Mouse (Mus musculus) midbrain, embryonic 14.5 days (tissue): ENCODE data around the gene Fcamr. TPM values are rescaled to one million over a fixed set of nuclear protein-coding genes. Genes with fewer than 3 reads are reported as not detected.

ENCODE experiments used
- ATAC-seq: fragments of 200-750 bp; cut with Nextera tagmentation; 2 replicates; pipeline ENCODE4 v1.8.0; 2017; ENCODE audit warnings: moderate number of reproducible peaks, moderate library complexity; ENCODE audit not compliant: low FRiP score, low TSS enrichment
- DNase-seq: peaks from one replicate; pipeline ENCODE4 v3.0.0-alpha.2; 2015
- H3K27ac ChIP-seq: fragments of 300-500 bp; sonication (generic); replicated peaks from 2 replicates; pipeline ENCODE4 v1.5.1; 2014; ENCODE audit warnings: mild to moderate bottlenecking, low read depth, low read length, moderate library complexity
- H3K27me3 ChIP-seq: fragments of 300-500 bp; sonication (generic); 2 replicates; pipeline ENCODE4 v1.6.1; 2014; ENCODE audit warnings: low read length, control low read depth, mixed read lengths; ENCODE audit not compliant: control insufficient read depth, insufficient read depth
- H3K36me3 ChIP-seq: fragments of 300-500 bp; sonication (generic); 2 replicates; pipeline ENCODE4 v1.6.1; 2014; ENCODE audit warnings: low read length, control low read depth; ENCODE audit not compliant: control insufficient read depth, insufficient read depth
- H3K4me1 ChIP-seq: fragments of 300-500 bp; sonication (generic); 2 replicates; pipeline ENCODE4 v1.6.1; 2014; ENCODE audit warnings: mild to moderate bottlenecking, antibody characterized with exemption, low read length, control low read depth; ENCODE audit not compliant: control insufficient read depth, insufficient read depth
- H3K4me2 ChIP-seq: fragments of 300-500 bp; sonication (generic); 2 replicates; pipeline ENCODE4 v1.6.1; 2014; ENCODE audit warnings: mild to moderate bottlenecking, low read length, moderate library complexity
- H3K4me3 ChIP-seq: fragments of 300-500 bp; sonication (generic); replicated peaks from 2 replicates; pipeline ENCODE4 v1.5.1; 2014; ENCODE audit warnings: low read depth, low read length
- H3K9ac ChIP-seq: fragments of 300-500 bp; sonication (generic); replicated peaks from 2 replicates; pipeline ENCODE4 v1.6.1; 2014; ENCODE audit warnings: mild to moderate bottlenecking, low read length, moderate library complexity
- H3K9me3 ChIP-seq: fragments of 300-500 bp; sonication (generic); 2 replicates; pipeline ENCODE4 v1.6.1; 2016; ENCODE audit warnings: low read length, control low read depth, mixed read lengths; ENCODE audit not compliant: control insufficient read depth
- WGBS: fragments of 180-500 bp; shearing (Covaris S2); extraction: QIAGEN DNeasy Blood & Tissue Kit; methylation state at CpG from one replicate; pipeline ENCODE4 v1.1.7; 2014; 5-methylcytosine and 5-hydroxymethylcytosine counted together
- polyA plus RNA-seq: library from polyadenylated mRNA; unstranded; fragments of >200 nt; fragmentation: Nextera tagmentation; extraction: Ambion mirVana; gene quantifications from 2 replicates; pipeline ENCODE4 v1.2.1, GENCODE M21; 2014

The Fcamr gene
- polyA plus RNA-seq, 1 experiment from 2014 or later, result not detected

- Histone ChIP-seq H3K4me1 (no peaks in the 10 kb centered on the region), H3K27ac (no peak overlapping the region), H3K9ac (no peak overlapping the region), H3K9me3 (no peaks in the 10 kb centered on the region), H3K27me3 (no peaks in the 10 kb centered on the region), H3K36me3 (no peaks in the 10 kb centered on the region), H3K4me2 (no peak overlapping the region), H3K4me3 (no peak overlapping the region)
- DNase-seq, result no peak
- no peak for ATAC-seq
- WGBS, result 73% methylated on average over 1 of the region's 1 CpGs
These were observed 19.0 kb downstream of the Fcamr start for GRCm38 (mm10) chr1:130819737-130820136.

DNA sequence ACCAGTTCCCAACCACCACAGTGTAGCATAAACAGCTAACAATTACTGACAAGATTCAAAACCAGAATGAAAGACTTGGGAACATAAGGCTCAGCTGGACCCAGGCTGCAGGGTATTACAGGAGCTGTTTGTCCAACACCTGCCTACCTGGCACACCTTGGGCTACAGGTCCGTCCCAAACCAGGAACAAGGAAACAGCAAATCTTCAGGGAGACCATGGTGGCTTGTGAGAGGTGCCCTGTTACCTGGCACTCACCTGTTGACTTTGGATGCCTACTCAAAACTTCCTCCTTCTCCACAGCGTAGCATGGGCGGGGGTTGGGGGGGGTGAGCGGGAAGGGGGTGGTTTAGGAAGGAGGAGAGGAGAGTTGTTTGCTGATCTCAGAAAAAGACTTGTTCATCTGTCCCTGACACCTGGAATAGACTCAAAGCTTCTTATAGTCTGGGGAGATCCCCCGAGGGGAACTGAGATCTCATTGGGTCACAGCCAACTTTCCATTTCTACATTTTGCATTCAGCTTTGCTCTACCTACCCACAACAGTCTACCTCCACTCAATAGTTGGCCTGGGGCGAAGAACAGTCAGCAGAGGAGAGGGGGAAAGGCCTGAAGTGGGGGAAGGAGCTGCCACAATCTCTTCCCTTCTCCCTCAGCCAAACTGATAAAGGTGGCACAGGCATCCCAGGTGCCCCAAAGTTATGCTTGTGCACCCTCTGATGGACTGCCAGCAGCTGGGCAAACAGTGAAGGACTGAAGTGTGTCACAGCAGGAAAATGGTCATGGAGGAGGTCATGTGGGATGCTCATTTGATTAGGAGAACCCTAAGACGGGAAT lies 19.8 kb downstream of the Fcamr start:
- DNase-seq, result no peak
- Histone ChIP-seq H3K27ac (no peak overlapping the region), H3K36me3 (no peaks in the 10 kb centered on the region), H3K9ac (no peak overlapping the region), H3K4me2 (no peak overlapping the region), H3K4me1 (no peaks in the 10 kb centered on the region), H3K9me3 (no peaks in the 10 kb centered on the region), H3K4me3 (no peak overlapping the region), H3K27me3 (no peaks in the 10 kb centered on the region)
- WGBS, result 91% methylated on average over 7 of the region's 7 CpGs
- ATAC-seq, result no peak

GRCm38 (mm10) chr1:130821149-130821471 lies 20.4 kb downstream of the Fcamr start:
- no peaks in the 10 kb centered on the region for H3K4me1 ChIP-seq
- no peak overlapping the region for H3K27ac ChIP-seq
- H3K9me3 ChIP-seq, result no peaks in the 10 kb centered on the region
- WGBS, result 91% methylated on average over 2 of the region's 2 CpGs
- H3K9ac ChIP-seq, result no peak overlapping the region
- H3K36me3 ChIP-seq, result no peaks in the 10 kb centered on the region
- no peak overlapping the region for H3K4me3 ChIP-seq
- no peak overlapping the region for H3K4me2 ChIP-seq
- DNase-seq (no peak), ATAC-seq (no peak)
- H3K27me3 ChIP-seq, result no peaks in the 10 kb centered on the region

DNA sequence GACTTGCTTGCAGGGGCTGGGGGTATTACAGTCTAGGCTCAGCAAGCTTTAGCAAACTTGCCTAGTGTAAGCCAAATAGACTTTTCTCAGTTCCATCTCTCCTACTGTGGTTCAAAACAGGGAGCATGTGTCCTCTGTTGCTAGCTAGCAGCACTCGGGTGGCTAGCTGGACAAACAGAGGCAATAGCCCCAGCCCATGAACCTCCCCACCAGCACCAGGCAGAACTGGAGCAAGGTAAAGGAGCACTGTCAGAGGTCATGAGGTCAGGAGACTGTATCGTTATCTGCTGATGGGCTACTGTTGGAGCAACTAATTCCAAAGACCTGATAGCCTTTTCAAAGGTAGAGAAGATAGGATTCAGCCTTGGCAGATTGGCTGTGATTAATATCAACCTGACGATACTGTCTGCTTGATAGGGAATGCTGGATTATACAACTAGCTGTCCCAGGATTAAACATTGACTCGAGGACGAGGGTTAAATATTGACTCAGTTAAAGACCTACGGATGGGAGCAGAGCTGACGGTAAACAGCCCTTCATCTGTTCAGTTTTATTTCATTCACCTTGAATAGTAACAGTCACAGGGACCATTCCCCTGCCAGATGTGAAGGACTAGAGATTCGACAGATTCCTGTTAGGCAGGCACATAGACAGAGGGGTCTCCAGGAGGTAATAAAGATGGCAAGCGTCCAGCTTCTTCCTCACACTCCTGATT lies 21.4 kb downstream of the Fcamr start:
- no peak for ATAC-seq
- 88% methylated on average over 9 of the region's 9 CpGs for WGBS

GRCm38 (mm10) chr1:130826448-130826847 lies 25.7 kb downstream of the Fcamr start, which contains the start of gene Pigr:
TSS of gene Pigr (plus strand) at chr1:130826684.
- H3K9me3 ChIP-seq, result no peaks in the 10 kb centered on the region
- ATAC-seq (no peak), DNase-seq (no peak)
- no peaks in the 10 kb centered on the region for H3K36me3 ChIP-seq
- H3K27me3 ChIP-seq, result no peaks in the 10 kb centered on the region
- WGBS, result 87% methylated on average over 5 of the region's 5 CpGs
- no peaks in the 10 kb centered on the region for H3K4me1 ChIP-seq
- H3K9ac ChIP-seq, result no peak within 1 kb of the TSS
- no peak within 1 kb of the TSS for H3K4me3 ChIP-seq
- H3K4me2 ChIP-seq, result no peak within 1 kb of the TSS
- no peak within 1 kb of the TSS for H3K27ac ChIP-seq

More for the DNA sequence above, 21.4 kb downstream of the Fcamr start:
- H3K9me3 ChIP-seq, result no peaks in the 10 kb centered on the region
- no peak overlapping the region for H3K9ac ChIP-seq
- H3K27me3 ChIP-seq, result no peaks in the 10 kb centered on the region
- H3K27ac ChIP-seq, result no peak overlapping the region
- DNase-seq, result no peak
- no peak overlapping the region for H3K4me3 ChIP-seq
- H3K36me3 ChIP-seq, result no peaks in the 10 kb centered on the region
- H3K4me2 ChIP-seq, result no peak overlapping the region
- no peaks in the 10 kb centered on the region for H3K4me1 ChIP-seq

GRCm38 (mm10) chr1:130828656-130829055 lies 28.0 kb downstream of the Fcamr start:
- no peak overlapping the region for H3K4me3 ChIP-seq
- no peak for DNase-seq

GRCm38 (mm10) chr1:130829906-130830830 lies 29.5 kb downstream of the Fcamr start:
- H3K9me3 ChIP-seq, result no peaks in the 10 kb centered on the region
- WGBS, result 80% methylated on average over 8 of the region's 8 CpGs
- H3K27me3 ChIP-seq, result no peaks in the 10 kb centered on the region
- no peak overlapping the region for H3K27ac ChIP-seq
- H3K4me1 ChIP-seq, result no peaks in the 10 kb centered on the region
- no peak overlapping the region for H3K9ac ChIP-seq
- no peak overlapping the region for H3K4me3 ChIP-seq
- ATAC-seq, result no peak
- DNase-seq, result no peak
- H3K36me3 ChIP-seq, result no peaks in the 10 kb centered on the region
- no peak overlapping the region for H3K4me2 ChIP-seq

More at GRCm38 (mm10) chr1:130828656-130829055, 28.0 kb downstream of the Fcamr start:
- Histone ChIP-seq H3K27ac (no peak overlapping the region), H3K9ac (no peak overlapping the region), H3K36me3 (no peaks in the 10 kb centered on the region), H3K9me3 (no peaks in the 10 kb centered on the region), H3K27me3 (no peaks in the 10 kb centered on the region), H3K4me1 (no peaks in the 10 kb centered on the region), H3K4me2 (no peak overlapping the region)
- 88% methylated on average over 4 of the region's 4 CpGs for WGBS
- ATAC-seq, result no peak

DNA sequence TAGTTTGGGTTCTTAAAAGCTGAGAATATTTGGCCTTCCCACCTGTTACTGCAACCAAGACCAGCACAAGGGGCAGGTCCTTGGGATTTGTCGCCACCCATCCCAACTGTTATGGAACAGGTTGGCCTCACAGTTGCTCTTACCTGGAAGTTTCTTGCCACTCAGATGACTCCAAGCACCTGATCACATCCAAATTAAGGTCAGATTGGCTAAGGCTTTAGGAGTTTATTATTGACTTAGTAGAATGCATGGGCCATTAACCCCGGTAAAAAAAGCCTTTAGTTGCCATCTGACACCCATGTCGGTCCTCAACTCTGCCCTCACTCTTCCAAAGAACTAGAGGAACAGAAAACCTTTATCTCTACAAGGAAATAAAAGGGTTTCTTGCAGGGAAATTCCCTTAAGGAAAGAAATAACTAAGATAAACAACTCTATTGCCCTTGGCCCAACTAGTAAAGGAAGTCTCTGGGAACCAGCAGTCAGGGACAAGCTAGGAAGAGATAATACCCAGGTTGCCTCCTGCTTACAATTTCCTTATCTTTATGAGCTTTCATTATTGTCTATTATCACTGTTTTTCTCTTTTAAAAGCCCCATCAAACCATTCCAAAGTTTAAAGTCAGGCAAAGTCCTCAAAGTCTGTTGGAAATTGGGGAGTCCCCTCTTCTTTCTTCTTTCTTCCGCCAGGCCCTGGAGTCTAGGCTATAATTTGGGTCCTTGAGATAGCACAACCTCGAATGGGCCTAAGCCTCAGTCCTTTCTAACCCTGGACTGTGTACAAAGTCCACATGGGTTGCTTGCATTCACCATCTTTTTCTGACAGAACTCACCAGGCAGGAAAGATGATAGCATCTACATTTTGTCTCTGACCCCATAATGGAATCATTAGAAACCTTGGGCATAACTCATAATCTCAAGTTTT lies 31.8 kb downstream of the Fcamr start:
- Histone ChIP-seq H3K9me3 (no peaks in the 10 kb centered on the region), H3K9ac (no peak overlapping the region), H3K4me1 (no peaks in the 10 kb centered on the region), H3K4me3 (no peak overlapping the region), H3K4me2 (no peak overlapping the region), H3K27me3 (no peaks in the 10 kb centered on the region), H3K27ac (no peak overlapping the region), H3K36me3 (no peaks in the 10 kb centered on the region)
- ATAC-seq (no peak), DNase-seq (no peak)
- 78% methylated on average over 5 of the region's 5 CpGs for WGBS
